Mouse (Mus musculus) brain, adult 2 months (tissue): ENCODE results near the gene Map1lc3b.
"Not testable (repeated sequence)": the region's sequence is repeated elsewhere in the genome, so short reads cannot be mapped to it uniquely, and the experiment has no call there.

Experiments used
- DNase-seq: peaks from one replicate; pipeline ENCODE4 v3.0.0; 2011; ENCODE audit warnings: low read depth, low spot score

Gene Map1lc3b

DNA sequence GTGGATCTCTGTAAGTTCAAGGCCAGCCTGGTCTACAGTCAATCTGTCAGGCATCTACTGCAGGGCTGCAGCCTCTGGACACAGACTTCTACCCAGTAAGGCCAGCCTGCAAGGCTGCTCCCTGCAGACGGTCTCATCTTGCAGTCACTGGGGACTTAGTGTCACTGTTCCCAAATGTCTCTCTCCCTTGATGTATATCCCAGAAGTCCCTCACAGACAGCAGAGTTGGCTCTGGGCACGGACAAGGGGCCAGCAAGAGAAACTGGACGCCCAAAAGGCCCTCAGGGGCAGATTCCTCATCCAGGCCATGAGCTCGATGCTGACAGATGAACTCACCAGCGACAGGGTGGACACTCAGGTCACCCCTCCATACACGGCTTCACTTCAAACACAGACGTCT lies 18.0 kb upstream of the Map1lc3b start:
- DNase-seq, result no peak

DNA sequence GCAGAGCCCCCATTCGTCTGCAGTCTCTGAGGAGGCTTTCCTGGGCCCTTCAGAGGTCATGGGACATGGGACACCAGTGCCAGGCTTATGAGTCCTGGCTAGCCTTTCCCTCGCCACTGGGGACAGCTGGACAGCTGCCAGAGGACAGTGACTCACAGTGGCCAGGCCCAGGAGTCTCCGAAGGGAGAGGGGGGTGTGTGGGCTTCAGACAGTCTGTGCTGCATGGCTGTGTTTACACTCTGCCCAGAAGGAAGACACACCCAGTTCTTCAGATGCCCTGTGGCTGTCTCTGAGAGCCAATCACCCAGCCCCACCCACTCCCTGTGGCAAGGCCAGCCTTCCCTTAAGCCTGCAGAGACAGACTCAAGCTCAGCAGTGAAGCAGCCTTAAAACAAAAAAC lies 16.9 kb upstream of the Map1lc3b start:
- peak; percentile 82 for DNase-seq

DNA sequence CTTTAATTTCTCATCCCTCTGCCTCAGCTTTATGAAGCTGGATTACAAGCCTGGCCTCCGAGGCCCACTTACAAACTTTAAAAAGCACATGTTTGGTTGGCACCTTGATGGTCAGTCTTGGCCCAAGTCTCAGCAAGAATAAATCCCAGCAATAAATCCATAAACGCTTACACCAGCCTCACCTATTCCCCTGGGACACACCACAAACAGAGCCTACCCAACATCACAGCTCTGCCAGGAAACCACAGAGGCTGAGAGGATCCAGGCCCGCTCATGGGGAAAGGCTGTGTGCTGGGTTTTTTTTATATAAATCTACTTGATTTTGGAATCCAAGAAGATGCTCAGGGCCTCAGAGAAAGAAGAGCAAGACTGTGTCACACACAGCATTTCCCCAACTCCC lies 14.5 kb upstream of the Map1lc3b start:
- DNase-seq, result no peak

DNA sequence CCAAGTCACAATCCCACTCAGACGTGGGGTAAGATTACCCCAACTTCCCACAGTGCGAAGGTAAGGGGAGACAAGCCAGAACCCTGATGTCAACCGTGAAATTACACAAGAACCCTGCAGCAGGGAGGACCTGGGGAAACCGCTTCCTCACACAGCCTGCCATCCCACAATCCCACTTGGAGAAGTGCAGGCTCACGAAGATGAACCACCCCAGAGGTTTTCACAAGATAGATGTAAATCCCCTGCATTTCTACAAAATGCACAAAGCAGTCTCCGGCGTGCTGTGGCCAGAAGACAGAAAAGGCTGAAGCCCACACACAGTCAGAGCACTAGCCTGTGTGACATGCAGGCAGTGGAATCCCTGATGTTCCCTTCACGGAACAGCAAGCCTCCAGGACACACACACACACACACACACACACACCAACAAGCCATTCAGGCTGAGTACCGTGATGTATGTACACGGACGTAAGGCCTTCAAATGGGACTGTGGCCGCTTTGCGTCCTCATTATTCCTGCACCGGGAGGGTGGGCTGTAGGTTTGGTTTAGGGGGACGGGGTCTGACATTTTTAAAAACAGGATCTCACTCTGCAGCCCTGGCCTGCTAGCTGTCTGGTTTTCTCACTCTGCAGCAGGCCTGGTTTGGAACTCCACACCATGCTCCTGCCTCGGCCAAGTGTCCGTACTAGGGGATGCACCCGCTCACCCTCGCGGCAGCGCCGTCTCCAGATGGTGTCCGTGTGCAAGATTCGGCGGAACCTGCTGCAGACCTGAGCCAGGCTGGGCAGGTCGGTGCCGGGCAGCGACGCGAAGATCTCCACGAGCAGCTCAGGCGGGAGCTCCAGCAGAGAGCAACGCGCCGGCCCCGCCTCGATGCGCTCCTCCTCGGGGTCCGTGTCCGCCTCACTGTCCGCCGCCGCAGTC lies 12.1 kb upstream of the Map1lc3b start:
- DNase-seq, result peak; percentile 69

DNA sequence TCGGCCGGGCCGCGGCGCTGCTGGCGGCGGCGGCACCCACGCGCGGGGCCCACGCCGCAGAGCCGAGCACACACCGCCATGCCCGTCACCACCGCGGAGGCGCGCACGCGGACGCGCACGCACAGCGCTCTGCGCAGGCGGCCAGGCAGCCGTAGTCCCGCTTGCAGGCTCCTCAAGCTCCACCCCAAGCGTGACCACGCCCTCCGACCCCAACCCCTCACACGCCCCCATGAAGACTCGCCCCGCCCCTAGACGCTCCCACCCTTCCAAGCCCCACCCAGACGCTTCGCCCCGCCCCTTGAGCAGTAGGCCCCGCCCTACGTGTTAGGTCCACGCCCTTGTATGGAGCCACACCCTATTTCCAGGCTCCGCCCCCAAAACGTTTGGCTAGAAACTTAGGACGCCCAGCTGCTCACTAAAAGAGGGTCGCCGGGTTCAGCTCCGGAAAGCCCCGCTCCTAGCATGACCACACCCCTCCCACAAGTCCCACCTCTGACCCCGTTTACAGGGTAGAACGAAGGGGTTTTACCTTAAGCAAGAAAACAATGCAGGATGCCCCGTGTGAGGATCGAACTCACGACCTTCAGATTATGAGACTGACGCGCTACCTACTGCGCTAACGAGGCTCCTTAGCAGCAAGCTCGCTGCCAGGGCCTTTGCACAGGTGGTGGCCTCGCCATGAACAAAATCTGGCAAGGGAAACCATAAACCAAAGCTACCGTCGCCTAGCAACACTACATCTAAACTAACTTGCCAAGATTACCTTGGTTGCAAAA lies 11.3 kb upstream of the Map1lc3b start, which contains the start of gene Fbxo31:
Gene Fbxo31, minus strand, starts transcription at position 131 of the 776 bp plus-strand sequence.
- peak; percentile 98 for DNase-seq

DNA sequence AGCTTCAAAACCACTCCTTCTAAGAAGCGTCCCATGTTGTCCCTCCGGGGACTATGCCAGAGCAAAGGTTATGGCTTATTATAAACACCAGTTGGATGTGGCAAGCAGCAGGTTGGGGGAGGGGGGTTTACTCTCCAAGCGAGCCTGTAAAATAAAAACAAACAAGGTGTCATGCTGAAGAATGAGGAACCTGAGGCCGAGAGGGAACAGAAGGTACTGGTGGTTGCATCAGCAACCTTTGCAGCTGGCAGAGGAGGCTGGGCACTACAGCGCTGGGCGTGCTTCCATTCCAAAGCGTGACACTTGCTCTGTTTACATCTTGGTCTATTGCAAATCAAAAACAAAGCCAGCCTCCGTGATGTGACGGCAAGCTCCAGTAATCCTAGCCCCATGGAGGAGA lies 9.7 kb upstream of the Map1lc3b start:
- DNase-seq, result no peak

DNA sequence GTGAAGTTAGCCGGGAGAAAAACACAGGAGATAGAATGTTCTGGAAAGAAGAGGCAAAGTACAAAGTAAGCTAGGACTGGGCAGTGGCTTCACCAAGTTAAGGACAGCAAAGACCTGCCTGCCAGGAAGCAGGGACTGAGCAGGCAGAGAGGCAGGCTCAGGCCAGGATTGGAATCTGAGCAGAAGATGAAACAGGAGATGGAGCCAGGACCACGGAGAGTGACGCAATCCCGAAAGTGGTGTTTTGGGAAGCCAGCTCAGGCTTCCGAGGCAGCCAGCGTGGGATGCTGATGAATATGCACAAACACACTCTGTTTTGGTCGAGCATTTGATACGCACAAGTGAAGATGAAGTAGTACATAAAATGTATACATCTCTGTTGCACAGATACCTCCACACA lies 6.5 kb upstream of the Map1lc3b start:
- DNase-seq, result peak; percentile 71

DNA sequence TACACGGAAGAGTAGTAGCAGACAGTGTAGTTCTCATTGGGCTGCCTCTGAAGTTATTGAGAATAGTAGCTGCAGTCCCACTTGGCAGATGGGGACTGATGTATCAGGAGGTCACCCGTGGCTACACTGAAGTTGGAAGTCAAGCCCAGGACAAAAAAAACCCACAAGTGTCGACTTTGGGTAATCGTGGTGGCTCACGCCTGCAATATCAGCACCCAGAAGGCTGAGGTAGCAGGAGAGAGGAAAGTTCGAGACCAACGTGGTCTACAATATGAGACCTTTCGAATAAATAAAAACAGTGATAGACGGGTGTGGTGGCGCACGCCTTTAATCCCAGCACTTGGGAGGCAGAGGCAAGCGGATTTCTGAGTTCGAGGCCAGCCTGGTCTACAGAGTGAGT lies 5.4 kb upstream of the Map1lc3b start:
- DNase-seq, result no peak

DNA sequence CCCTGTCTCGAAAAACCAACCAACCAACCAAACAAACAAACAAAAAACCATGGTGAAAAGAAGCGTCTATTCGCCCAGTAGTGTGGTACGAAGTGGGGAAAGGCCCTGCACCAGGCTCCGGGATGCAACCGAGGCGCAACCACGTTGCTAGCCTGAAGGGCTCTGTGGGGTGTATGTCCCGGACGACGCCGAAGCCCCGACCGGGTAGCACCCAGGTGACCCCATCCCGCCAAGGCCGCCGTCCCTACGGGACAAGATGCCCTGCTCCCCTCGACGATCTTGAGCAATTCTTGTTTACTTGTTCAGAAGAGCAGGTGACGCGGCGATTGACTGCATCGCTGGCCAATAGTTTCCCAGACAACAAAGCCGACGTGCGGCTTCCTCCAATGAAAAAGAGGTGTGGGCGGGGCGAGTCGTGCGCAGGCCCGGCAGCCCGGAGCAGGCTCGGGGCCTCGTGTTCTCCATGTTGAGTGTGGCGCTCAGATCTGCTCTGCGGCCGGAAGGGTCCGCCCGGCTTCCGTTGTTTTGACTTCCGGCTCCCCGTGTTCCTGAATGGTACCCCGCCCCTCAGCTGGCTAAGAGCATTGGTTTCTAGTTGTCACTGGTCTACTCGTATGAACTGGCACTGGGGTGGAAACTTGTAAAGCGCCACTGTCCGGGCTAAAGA lies 4.9 kb upstream of the Map1lc3b start:
- DNase-seq, result peak; percentile 100

DNA sequence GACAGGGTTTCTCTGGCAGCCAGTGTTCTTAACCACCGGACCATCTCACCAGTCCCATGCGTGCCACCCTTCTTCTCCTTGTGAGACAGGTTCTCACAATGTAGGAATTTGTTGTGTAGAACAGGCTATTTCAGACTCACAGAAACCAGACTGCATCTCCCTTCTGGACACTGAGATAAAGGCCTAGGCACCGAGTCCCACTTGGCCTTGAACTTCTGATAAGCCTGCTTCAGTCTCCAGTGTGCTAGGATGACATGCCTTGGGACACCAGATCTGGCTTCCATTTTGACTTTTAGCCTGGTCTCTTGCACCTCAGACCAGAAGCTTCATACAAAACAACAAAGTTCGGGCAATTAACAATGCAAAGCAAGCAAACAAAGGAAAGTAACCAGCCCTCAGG lies 1.4 kb upstream of the Map1lc3b start:
- DNase-seq, result no peak

DNA sequence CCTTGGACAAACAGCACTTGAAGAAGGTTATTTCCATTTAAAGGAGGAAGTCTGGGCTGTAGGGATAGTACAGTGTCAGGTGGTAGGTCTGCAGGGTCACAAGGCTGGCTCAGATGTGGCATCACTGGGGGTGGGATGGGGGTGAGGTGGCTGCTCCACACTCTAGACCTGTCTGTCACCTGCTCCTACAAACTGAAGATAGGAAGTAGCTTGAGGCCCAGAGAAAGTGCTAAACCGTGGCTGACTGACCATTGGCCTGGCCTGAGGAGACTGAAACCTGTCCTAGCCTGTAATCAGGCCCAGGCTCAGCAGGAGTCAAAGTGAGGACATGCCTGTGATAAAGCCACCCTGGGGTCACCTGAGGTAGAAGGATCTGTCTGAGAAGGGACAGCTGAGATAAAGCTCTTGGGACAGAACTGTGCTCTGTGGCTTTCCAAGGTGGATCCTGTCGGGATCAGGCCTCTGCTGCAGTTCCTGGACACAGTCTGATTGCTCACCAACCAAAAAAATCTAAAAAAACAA lies 895 bp upstream of the Map1lc3b start:
- no peak for DNase-seq

DNA sequence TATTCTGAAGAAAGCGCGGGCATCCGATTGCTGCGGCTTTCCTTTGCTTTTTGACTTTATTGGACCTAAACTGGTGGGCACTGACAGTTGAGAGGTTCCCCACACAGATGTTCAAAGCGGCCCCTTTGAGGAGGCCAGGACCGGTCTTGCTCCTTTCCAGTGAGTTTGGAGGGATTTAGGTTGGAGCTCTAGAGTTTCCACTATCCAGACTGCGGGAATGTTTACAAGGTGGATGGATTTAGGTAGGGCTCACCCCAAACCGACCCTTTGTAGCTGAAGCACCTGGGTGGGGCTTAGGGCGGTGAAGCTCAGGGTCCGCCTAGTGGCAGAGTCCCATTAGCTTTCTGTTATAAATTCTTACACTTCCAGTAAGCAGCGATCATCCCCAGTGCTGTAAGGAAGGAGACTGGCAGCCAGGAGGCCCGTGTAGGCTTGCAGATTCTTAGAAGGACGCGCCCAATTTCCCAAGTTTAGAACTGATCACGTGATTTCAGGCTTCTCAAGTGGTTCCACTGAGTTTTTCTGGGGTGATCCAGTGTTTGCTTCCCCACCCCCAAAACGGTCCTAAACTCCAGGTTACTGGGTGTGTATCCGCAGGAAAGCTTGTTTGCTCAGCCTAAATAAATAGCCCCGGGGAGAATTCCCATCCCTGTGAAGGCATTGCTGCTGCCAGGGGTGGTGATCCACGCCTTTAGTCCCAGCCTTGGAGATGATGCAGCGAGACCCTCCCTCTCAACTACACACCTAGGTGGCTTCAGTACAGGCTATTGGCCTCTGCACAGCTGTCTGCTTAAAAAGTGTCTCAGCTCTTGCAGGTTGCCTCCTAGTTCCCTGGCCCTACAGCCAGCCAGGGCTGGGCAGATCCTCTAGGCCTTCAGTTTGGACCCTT lies 1.3 kb downstream of the Map1lc3b start:
- DNase-seq, result peak; percentile 61

DNA sequence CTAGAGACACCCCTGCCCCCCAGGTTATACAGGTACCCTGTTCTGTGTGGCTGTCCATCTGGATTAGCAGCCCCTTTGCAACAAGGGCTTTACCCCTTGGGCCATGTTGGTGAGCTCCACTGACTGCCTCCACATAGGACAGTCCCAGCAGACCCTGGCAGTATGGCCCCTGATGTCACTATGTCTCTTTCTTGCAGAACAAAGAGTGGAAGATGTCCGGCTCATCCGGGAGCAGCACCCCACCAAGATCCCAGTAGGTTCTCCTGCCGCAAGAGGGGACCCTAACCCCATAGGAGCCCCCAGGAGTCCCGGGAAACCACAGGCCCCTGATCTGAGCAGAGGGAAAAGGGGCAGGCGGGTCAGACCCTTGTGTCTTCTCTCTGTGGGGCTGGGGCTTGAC lies 3.1 kb downstream of the Map1lc3b start:
- no peak for DNase-seq

DNA sequence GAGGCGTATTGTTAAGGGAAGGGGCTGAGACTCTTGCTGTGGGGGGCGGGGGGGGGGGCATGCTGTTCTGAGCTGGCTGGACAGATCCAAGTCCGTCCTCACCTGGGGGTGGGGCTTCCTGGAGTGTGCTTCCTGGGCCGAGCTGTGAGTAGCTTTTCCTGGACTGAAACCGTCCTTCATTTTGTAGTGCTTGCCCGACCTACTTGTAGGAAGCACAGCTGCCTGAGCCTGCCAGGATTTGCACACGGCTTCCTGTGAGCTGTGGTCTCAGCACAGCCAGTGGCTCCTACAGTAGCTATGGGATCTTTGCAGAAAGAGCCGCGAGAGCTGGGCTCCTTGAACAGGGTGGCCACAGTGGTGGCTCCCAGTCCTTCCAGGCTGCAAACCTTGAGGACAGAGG lies 3.8 kb downstream of the Map1lc3b start:
- DNase-seq, result no peak

DNA sequence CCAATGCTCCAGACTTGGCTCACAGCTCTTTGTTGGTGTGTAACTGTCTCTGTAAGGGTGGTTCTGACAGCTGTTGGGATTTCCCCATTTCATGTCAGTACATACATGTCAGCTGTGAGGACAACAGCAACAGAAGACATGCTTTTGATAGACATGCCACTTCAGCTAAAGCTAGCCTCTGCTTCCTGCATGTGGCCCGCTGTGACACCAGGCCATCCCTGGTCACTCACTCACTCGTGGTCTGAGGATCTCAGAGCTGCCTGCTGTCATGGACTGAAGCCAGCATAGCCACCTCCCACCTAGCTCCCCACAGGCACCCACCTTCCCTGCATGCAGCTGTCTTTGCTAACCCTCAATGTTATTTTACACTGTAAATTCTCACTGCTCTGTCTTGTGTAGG lies 7.3 kb downstream of the Map1lc3b start:
- DNase-seq, result not testable (repeated sequence)

DNA sequence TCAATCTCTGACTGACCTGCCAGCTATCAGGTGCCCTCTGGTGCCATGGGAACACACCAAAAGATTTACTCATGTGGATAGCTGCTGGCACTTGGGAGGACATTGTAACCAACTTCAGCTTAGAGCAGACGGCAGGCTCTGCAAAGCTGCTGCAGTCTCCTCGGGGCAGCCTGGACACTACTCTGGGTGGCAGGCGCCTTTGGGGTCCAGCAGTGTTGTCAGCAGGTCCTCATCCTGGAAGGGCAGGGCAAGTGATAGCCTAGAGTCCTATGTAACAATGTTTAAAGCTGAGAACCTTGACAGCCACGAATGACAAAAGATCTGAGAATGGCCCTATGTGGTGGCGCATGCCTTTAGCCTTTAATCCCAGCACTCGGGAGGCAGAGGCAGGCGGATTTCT lies 8.0 kb downstream of the Map1lc3b start:
- DNase-seq, result no peak

DNA sequence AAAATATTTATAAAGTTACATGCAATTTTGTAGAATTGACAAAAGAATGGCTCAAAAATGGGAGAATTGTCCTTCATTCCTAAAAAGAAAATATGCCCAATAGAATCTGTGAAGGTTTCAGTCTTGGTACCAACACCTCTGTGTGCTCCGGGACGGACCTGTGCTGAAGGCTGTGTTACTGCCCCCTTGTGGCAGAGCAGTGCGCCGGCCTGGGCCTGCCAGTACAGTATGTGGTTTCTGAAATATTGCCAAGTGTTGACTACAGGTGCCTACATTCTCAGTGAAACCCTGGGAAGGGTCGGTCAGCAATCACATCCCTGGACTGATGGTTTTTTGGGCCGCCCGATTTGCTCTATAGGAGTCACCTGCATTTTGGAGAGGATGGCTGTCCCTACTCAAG lies 8.7 kb downstream of the Map1lc3b start:
- DNase-seq, result peak; percentile 93

DNA sequence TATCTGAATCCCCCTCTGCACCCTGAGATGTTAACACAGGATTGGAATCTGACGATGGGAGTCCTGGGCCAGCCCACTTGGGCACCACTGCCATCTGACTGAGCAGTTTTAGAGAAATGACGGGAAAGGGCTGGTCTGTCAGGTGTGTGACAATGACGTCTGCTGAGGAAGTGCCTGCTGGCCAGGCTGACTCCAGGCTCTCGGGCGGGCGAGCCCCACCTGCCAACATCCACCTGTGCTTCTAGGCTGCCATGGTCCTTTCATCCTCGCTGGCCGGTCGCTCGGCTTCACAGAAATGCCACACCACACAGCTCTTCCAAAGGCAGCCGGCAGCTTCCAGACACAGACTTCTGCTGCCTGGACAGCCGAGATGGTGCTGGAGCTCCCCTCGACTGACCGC lies 9.7 kb downstream of the Map1lc3b start:
- no peak for DNase-seq

DNA sequence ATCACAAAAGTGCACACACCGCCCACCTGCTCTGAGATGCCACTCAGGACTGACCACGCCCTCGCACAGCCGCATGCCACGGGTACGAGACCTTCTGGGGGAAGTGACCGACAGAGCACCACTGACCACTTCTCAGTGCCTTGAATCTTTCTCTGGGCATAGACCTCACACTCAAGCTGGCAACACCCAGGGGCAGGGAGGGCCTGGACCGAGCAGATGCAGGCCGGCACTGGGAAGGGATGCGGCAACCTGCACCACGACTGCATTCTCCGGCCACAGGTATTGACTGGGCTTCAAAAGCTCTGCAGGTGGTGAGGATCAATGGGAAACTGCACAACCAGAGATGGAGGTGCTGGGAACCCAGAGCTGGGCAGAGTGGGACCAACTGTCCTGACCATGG lies 12.2 kb downstream of the Map1lc3b start:
- no peak for DNase-seq

DNA sequence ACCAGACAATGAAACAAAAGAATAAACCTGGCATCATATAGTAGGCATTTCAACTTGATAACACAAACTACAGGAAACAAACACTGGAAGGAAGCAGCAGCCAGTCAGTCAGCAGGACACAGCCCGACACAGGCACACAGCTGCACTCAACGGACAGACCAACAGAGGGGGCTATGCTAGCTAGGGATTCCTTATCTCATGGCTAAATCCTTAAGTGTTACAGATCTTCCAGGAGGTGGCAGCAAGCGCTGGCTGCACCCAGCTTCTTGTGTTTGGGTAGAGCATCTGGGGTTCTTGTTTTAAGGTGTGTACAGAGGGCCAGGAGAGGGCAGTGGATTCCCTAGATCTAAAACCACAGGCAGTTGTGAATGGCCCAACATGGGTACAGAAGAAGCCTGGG lies 12.7 kb downstream of the Map1lc3b start:
- peak; percentile 93 for DNase-seq

DNA sequence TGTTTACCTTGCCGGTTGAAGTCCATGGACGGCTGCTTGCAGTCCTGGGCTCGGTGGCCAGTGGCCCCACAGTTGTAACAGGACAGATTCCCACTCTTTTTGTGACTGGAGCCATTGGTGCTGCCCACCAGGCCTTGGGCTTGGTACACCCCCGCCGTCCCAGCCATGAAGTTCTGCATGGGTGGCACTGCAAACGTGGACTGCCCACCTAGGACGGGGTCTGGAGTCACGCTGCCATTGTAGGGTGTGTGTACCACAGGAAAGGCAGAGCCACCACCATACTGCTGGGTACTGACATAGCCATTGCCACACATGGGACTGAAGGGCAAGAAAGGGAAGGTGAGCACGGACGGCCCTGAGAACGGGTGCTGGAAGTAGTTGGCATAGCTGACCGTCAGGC lies 13.6 kb downstream of the Map1lc3b start:
- DNase-seq, result no peak
